Mouse (Mus musculus) embryonic facial prominence, embryonic 13.5 days (tissue): Measurements from ENCODE around the gene Ubiad1. TPM values are rescaled to one million over a fixed set of nuclear protein-coding genes. Genes with fewer than 3 reads are reported as not detected.

Source experiments
- ATAC-seq: fragments of 200-750 bp; cut with Nextera tagmentation; 2 replicates; pipeline ENCODE4 v1.8.0; 2017; ENCODE audit warnings: low read depth; ENCODE audit not compliant: insufficient number of reproducible peaks, insufficient read depth, low FRiP score, low TSS enrichment
- H3K27ac ChIP-seq: fragments of 300-500 bp; sonication (generic); 2 replicates; pipeline ENCODE4 v1.5.1; 2015; ENCODE audit warnings: moderate library complexity, mild to moderate bottlenecking, inconsistent platforms
- H3K27me3 ChIP-seq: fragments of 300-500 bp; sonication (generic); 2 replicates; pipeline ENCODE4 v1.6.1; 2015; ENCODE audit warnings: mild to moderate bottlenecking, inconsistent platforms
- H3K36me3 ChIP-seq: fragments of 300-500 bp; sonication (generic); 2 replicates; pipeline ENCODE4 v1.6.1; 2015; ENCODE audit warnings: mild to moderate bottlenecking, inconsistent platforms
- H3K4me1 ChIP-seq: fragments of 300-500 bp; sonication (generic); 2 replicates; pipeline ENCODE4 v1.6.1; 2015; ENCODE audit warnings: inconsistent platforms
- H3K4me2 ChIP-seq: fragments of 300-500 bp; sonication (generic); 2 replicates; pipeline ENCODE4 v1.6.1; 2015; ENCODE audit warnings: moderate library complexity, mild to moderate bottlenecking, inconsistent platforms
- H3K4me3 ChIP-seq: fragments of 300-500 bp; sonication (generic); 2 replicates; pipeline ENCODE4 v1.5.1; 2015; ENCODE audit warnings: mild to moderate bottlenecking, inconsistent platforms
- H3K9ac ChIP-seq: fragments of 300-500 bp; sonication (generic); 2 replicates; pipeline ENCODE4 v1.6.1; 2015; ENCODE audit warnings: mild to moderate bottlenecking, inconsistent platforms
- H3K9me3 ChIP-seq: fragments of 300-500 bp; sonication (generic); 2 replicates; pipeline ENCODE4 v1.6.1; 2016; ENCODE audit warnings: inconsistent platforms
- WGBS: fragments of 180-500 bp; shearing (Covaris S2); methylation state at CpG from one replicate; pipeline ENCODE4 v1.1.7; 2015; ENCODE audit warnings: mixed read lengths; 5-methylcytosine and 5-hydroxymethylcytosine counted together
- polyA plus RNA-seq: library from polyadenylated mRNA; unstranded; fragments of >200 nt; fragmentation: Nextera tagmentation; extraction: Ambion mirVana; gene quantifications from 2 replicates; pipeline ENCODE4 v1.2.1, GENCODE M21; 2015

Ubiad1 gene
- polyA plus RNA-seq, 1 experiment from 2014 or later, result 20.9 TPM

DNA sequence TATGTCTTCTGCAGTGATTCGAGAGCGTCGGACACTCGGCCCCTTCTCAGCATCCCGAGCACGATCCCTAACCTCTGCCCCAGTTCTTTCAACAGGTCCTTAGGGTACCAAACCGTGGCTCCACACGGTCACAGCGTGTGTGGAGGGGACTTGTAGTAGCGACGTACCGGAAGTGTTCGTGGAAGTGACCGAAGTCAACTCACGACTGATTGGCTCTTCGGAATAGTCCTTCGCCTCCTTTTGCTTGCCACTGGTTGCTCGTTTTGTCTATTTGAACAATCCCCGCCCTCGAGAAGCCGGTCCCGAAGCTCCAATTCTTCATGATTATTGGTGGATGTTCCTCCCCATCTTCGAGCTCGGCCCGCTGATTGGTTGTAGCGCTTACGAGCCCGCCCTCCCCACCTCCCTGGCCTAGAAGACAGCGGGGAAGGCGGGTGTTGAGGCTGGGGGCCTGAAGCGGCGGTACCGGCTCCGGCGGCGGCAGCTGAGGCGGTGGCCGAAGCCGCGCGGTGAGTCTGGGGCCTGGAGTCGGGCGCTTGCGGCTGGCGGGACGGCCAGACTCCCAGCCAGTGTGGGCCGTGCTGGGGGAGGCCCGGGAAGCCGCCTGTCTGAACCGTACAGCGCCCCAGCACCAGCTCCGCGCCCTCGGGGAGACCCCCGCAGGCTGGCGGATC, 3.7 kb upstream of the Ubiad1 start, which contains the start of gene Mtor:
TSS of gene Mtor (plus strand) at position 433 of the 674 bp plus-strand sequence.
- under 1% methylated on average over 56 of the region's 56 CpGs for WGBS
- H3K27ac ChIP-seq, result peak within 1 kb of the TSS; percentile 55
- no peaks in the 10 kb centered on the region for H3K9me3 ChIP-seq
- no peaks in the 10 kb centered on the region for H3K27me3 ChIP-seq
- peak; percentile 97 for ATAC-seq
- H3K4me2 ChIP-seq, result peak within 1 kb of the TSS; percentile 83
- H3K4me3 ChIP-seq, result peak within 1 kb of the TSS; percentile 97
- peaks cover 13% of the 10 kb centered on the region for H3K36me3 ChIP-seq
- peaks cover 24% of the 10 kb centered on the region for H3K4me1 ChIP-seq
- peak within 1 kb of the TSS; percentile 91 for H3K9ac ChIP-seq

DNA sequence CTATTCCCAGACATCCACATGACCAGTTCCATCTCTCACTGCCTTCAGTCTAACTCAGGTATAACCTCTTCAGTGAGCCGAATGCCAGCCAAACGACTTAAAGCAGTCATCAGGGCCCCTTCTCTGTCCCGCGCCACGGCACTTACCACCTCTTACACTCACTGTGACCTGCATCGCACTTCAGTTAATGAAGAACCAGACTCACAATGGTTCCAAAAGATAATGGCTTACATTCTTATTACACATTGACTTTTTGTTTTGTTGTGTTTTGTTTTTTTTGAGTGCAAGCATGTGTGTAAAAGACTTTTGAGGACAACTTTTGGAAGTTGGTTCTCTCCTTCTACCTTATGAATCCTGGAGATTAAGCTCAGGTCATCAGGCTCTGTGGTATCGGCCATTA, 2.0 kb downstream of the Ubiad1 start:
- Histone ChIP-seq H3K9ac (no peak overlapping the region), H3K9me3 (no peaks in the 10 kb centered on the region), H3K27me3 (no peaks in the 10 kb centered on the region), H3K4me3 (no peak overlapping the region), H3K27ac (no peak overlapping the region), H3K4me1 (peaks cover 18% of the 10 kb centered on the region), H3K36me3 (peaks cover 9% of the 10 kb centered on the region; the same call in 1 of the 2 replicates), H3K4me2 (no peak overlapping the region)
- ATAC-seq, result no peak
- 91% methylated on average over 7 of the region's 7 CpGs for WGBS

DNA sequence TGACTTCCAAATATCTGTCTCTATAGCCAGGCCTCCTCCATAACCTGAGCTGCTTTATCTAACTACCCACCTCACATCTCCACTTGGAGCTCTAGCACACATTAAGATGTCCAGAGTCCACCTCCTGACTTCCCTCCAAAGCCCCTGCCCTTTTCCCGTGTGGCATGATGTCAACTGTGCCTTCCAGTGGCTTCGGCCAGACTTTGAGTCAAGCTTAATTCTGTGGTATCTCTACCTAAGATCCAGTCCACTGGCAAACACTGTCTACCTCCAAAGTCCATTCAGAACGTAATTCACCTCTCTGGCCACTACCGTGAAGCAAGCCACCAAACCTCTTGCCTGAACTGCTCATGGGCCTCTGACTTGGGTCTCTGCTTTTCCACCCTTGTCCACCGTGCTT, 2.6 kb downstream of the Ubiad1 start:
- Histone ChIP-seq H3K9ac (no peak overlapping the region), H3K9me3 (no peaks in the 10 kb centered on the region), H3K4me1 (peaks cover 16% of the 10 kb centered on the region), H3K27me3 (no peaks in the 10 kb centered on the region), H3K4me3 (no peak overlapping the region), H3K27ac (no peak overlapping the region), H3K36me3 (peaks cover 9% of the 10 kb centered on the region; the same call in 1 of the 2 replicates), H3K4me2 (no peak overlapping the region)
- ATAC-seq, result no peak
- 94% methylated on average over 5 of the region's 5 CpGs for WGBS

DNA sequence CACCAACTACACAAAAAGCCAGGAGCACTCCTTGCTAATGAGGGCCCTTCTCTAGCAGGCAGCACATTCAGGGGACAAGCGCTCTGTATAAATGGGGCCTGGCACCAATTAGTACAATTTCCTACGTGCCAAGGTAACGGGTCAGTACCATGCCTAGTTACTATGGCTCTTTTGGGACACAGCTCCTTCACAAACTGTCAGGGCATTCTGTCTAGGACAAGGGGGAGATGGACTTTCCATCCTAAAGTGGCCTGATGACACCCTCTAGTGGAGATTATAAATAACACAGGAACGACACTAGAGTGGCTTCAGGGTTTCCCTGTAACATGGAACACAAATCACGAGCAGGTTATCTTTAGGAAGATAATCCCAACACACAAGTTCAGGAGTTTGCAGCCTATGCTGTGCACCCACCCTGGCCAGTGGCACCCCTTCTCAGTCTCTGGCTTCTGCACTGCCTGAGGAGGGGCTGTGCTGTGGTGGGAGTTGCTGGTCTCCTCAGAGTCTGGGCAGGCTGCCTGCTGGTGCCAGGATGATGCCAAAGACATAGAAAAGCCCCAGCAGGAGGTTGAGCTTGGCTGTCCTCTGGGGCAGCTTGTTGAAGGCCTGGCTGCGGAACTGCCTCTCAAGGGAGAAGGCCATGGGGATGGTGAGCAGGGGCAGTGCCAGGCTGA, 8.8 kb downstream of the Ubiad1 start:
- no peak overlapping the region for H3K27ac ChIP-seq
- no peaks in the 10 kb centered on the region for H3K4me1 ChIP-seq
- ATAC-seq, result no peak
- no peak overlapping the region for H3K4me3 ChIP-seq
- H3K9me3 ChIP-seq, result no peaks in the 10 kb centered on the region
- H3K9ac ChIP-seq, result no peak overlapping the region
- H3K27me3 ChIP-seq, result no peaks in the 10 kb centered on the region
- H3K36me3 ChIP-seq, result peaks cover 27% of the 10 kb centered on the region
- H3K4me2 ChIP-seq, result no peak overlapping the region
- 60% methylated on average over 6 of the region's 6 CpGs for WGBS

DNA sequence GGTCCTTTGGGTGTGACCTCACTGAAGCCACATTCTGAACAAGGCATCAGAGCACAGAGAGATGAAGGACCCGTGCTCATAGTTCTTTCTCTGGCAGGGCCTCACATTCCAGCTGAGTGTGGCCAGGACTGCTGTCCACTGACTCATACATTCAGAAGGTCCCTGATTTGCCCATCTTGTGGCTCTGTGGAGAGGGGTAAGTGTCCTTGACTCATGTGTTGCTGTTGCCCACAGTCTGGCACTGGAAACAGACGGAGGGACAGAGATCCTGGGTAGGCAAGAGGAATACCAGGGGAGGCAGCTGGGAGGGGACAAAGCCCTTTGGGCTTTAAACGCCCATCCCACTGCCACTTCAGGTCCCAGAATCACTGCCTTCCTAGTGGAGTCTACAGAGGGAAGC, 9.5 kb downstream of the Ubiad1 start:
- Histone ChIP-seq H3K4me3 (no peak overlapping the region), H3K27ac (no peak overlapping the region), H3K4me1 (no peaks in the 10 kb centered on the region), H3K9me3 (no peaks in the 10 kb centered on the region), H3K9ac (no peak overlapping the region), H3K27me3 (no peaks in the 10 kb centered on the region), H3K4me2 (no peak overlapping the region), H3K36me3 (peaks cover 24% of the 10 kb centered on the region)
- 88% methylated on average over 3 of the region's 3 CpGs for WGBS
- ATAC-seq, result no peak

DNA sequence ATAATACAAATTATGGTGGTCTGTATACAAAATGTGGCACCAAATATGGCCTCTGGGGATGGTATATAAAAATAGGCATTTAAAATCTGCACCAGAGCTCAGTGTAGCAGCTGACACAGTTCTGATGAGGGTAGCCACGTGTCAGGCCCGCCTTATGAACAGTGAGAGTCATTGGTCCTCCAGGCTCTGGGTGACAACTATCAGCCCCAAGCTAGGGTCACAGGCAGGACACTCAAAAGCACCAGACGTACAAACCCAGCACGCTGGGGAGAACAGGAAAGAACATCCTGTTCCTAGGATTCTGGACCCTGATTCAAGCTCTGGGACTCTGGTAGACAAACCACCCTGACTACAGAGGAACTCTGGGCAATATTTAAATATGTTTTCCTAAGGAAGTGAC, 10.0 kb downstream of the Ubiad1 start:
- peaks cover 21% of the 10 kb centered on the region for H3K36me3 ChIP-seq
- no peaks in the 10 kb centered on the region for H3K9me3 ChIP-seq
- H3K4me2 ChIP-seq, result no peak overlapping the region
- no peaks in the 10 kb centered on the region for H3K4me1 ChIP-seq
- H3K4me3 ChIP-seq, result no peak overlapping the region
- H3K27ac ChIP-seq, result no peak overlapping the region
- no peaks in the 10 kb centered on the region for H3K27me3 ChIP-seq
- WGBS, result 88% methylated on average over 4 of the region's 4 CpGs
- H3K9ac ChIP-seq, result no peak overlapping the region
- no peak for ATAC-seq

DNA sequence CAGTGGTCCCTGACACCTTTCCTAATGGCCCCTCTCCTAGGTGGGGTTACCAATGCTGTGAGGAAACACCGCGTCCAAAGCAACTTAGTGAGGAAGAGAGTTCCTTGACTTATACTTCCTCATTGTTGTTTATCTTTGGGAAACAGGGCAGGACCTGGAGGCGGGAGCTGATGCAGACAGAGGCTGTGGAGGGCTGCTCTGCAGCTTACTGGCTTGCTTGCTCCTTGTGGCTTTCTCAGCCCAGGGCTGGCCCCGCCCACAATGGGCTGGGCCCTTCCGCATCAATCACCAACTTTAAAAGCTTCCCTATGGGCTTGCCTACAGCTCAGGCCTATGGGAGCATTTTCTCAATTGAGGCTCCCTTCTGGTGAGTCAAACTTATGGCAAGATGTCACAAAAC, 10.8 kb downstream of the Ubiad1 start:
- Histone ChIP-seq H3K4me3 (no peak overlapping the region), H3K4me2 (no peak overlapping the region), H3K27me3 (no peaks in the 10 kb centered on the region), H3K27ac (no peak overlapping the region), H3K9me3 (no peaks in the 10 kb centered on the region), H3K9ac (no peak overlapping the region), H3K4me1 (no peaks in the 10 kb centered on the region), H3K36me3 (peaks cover 21% of the 10 kb centered on the region)
- WGBS, result 85% methylated on average over 5 of the region's 5 CpGs
- no peak for ATAC-seq

DNA sequence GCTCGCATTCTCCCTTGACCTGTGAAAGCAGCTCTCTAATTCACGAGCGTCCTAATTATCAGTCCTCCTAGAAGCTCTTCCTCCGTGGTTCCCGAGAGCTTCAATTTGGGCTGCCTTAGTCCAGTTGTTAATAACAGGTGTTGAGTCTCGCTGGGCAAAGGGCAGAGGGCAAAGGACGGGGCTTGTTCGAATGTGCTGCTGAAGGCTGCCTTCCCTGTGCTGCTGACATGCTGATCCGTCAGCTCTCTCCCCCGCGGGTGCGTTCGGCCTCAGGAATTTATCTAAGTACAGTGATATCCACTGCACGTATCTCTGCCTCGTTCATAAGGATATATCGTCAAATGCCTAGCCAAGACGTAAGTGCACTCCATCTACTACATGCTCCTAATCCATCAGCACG, 11.2 kb downstream of the Ubiad1 start:
- ATAC-seq, result no peak
- H3K4me2 ChIP-seq, result no peak overlapping the region
- no peak overlapping the region for H3K9ac ChIP-seq
- H3K9me3 ChIP-seq, result no peaks in the 10 kb centered on the region
- peaks cover 21% of the 10 kb centered on the region for H3K36me3 ChIP-seq
- no peaks in the 10 kb centered on the region for H3K27me3 ChIP-seq
- WGBS, result 72% methylated on average over 18 of the region's 18 CpGs
- no peaks in the 10 kb centered on the region for H3K4me1 ChIP-seq
- H3K4me3 ChIP-seq, result no peak overlapping the region
- no peak overlapping the region for H3K27ac ChIP-seq

DNA sequence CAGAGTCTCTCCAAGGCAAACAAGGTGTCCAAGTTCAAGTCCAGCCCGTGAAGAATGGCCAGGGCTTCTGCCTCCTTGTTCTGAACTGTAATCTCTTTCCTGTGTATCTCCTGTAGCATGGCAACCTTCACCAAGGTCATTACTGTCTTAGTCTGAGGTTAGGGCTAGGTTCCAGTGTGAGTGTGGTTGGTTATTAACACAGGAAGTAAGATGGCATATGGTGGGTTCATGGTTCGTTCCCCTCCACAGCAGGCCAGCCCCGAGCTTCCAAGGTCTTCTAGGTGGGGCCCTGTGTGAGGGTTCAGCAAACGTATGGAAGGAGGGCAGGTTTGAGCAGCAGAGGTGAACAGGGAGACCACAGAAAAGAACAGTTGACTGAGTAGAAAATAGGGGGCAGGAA, 12.1 kb downstream of the Ubiad1 start:
- no peaks in the 10 kb centered on the region for H3K4me1 ChIP-seq
- no peaks in the 10 kb centered on the region for H3K9me3 ChIP-seq
- peaks cover 21% of the 10 kb centered on the region for H3K36me3 ChIP-seq
- no peak overlapping the region for H3K9ac ChIP-seq
- no peaks in the 10 kb centered on the region for H3K27me3 ChIP-seq
- WGBS, result 78% methylated on average over 4 of the region's 4 CpGs
- no peak for ATAC-seq
- no peak overlapping the region for H3K4me2 ChIP-seq
- no peak overlapping the region for H3K4me3 ChIP-seq
- no peak overlapping the region for H3K27ac ChIP-seq

DNA sequence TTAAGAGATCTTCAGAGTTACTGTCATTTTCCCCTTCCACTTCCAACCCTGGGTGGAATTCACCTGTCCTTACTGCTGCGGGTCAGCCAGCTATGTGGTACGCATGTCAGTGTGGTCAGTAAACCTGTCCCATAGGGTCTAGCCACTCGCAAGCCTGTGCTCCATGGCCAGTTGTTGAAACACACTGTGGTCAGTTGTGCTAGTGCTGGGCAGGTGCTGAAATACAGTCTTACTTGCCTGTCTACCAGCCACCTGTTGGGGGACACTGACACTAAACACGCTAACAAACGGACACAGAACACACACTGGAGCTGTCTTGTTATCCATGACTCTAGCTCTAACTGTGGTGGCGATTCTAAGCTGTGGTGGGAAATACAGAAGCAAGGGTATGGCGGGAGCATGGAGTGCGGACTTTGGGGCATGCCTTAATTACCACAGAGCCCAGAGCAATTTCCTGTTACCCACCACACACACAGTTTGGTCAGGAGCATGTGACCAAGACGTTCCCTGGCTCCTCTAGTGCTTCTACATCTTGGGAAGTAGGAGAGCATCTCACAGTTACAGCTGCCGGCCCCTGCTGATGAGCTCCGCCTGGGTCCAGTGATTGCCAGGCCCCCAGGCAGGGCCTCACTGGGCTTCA, 13.6 kb downstream of the Ubiad1 start:
- no peak for ATAC-seq
- no peaks in the 10 kb centered on the region for H3K27me3 ChIP-seq
- peaks cover 5% of the 10 kb centered on the region; the same call in 1 of the 2 replicates for H3K4me1 ChIP-seq
- peaks cover 16% of the 10 kb centered on the region for H3K36me3 ChIP-seq
- WGBS, result 77% methylated on average over 11 of the region's 11 CpGs
- no peak overlapping the region for H3K4me3 ChIP-seq
- no peak overlapping the region for H3K27ac ChIP-seq
- no peaks in the 10 kb centered on the region for H3K9me3 ChIP-seq
- H3K9ac ChIP-seq, result no peak overlapping the region
- no peak overlapping the region for H3K4me2 ChIP-seq

DNA sequence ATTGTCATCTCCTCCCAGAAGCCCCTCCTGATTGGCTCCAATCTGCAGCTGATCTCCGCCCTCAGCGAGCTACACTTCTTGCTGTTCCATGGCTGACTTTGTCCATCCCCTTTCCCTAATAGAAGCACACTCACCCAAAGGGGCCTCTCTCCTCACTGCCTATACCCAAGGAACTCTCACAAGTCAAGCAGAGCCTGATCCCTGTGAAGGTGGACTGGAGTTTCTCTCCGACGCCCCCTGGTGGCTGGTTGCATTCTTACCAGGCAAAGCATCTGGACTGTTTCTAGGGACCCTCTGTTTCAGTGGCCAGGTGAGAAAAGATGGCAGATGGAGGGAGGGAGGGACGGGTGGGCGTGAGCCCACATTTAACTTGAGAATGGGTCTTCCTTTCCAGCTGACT, 14.9 kb downstream of the Ubiad1 start:
- Histone ChIP-seq H3K4me1 (peaks cover 5% of the 10 kb centered on the region; the same call in 1 of the 2 replicates), H3K4me2 (no peak overlapping the region), H3K9ac (no peak overlapping the region), H3K36me3 (peaks cover 11% of the 10 kb centered on the region), H3K27ac (no peak overlapping the region), H3K27me3 (no peaks in the 10 kb centered on the region), H3K9me3 (no peaks in the 10 kb centered on the region), H3K4me3 (no peak overlapping the region)
- WGBS, result 25% methylated on average over 6 of the region's 6 CpGs
- no peak for ATAC-seq

DNA sequence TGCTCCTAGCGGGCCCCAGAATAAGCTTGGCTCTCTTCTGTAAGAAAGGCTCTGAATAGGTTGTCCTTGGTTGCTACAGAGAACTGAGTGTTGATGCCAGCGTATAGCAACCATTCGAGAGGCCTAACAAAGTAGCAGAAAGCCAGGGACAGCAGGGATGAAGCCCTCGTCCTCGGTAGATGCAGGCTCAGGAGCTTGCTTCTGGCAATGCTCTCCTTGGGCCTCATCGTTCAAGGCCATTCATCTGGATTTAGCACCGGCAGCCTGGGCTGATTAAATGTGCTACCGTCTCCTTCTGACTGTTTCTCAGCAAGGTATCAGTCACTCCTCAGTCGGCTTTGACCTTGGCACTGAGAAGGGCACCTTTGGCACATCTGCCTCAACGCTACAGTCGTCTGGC, 15.4 kb downstream of the Ubiad1 start:
- H3K27ac ChIP-seq, result no peak overlapping the region
- no peak for ATAC-seq
- no peaks in the 10 kb centered on the region for H3K9me3 ChIP-seq
- H3K36me3 ChIP-seq, result peaks cover 6% of the 10 kb centered on the region; the same call in 1 of the 2 replicates
- no peaks in the 10 kb centered on the region for H3K27me3 ChIP-seq
- no peak overlapping the region for H3K4me3 ChIP-seq
- peaks cover 5% of the 10 kb centered on the region; the same call in 1 of the 2 replicates for H3K4me1 ChIP-seq
- no peak overlapping the region for H3K9ac ChIP-seq
- no peak overlapping the region for H3K4me2 ChIP-seq
- 90% methylated on average over 11 of the region's 11 CpGs for WGBS
